Mouse (Mus musculus) small intestine, adult 2 months (tissue): ENCODE measurements around the gene Degs1.

Source experiments
- CTCF ChIP-seq: fragments of 200-500 bp; IDR thresholded peaks from 2 replicates; pipeline ENCODE4 v1.5.1; 2012; ENCODE audit warnings: low read depth, mild to moderate bottlenecking, control low read depth, inconsistent platforms, low read length, moderate library complexity, mixed read lengths; ENCODE audit not compliant: insufficient replicate concordance, insufficient read length; ENCODE audit errors: extremely low read depth
- POLR2A ChIP-seq: fragments of 200-500 bp; IDR thresholded peaks from 2 replicates; pipeline ENCODE4 v1.6.1; 2012; ENCODE audit warnings: low read depth, mild to moderate bottlenecking, control low read depth, inconsistent platforms, low read length, moderate library complexity

DNA sequence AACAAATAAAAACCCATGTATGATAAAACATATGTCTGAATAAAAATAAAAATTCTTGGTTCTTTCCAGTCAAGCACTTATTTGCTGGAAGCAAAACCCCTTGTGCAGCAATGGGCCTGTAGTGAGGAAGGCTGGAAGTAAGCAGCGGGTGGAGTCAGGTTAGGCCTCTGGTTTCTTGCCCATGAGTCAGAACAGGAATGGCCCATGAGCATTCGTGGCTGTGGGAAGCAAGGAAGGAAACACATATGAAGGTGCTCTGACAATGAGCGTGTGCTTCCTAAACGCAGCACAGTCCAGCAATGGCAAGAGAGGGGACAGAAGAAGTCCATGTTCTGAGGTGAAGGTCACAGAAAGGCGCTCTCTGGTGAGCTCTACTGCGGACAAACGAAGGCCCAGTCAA is 41.9 kb upstream of the Degs1 start:
- no peak for TF ChIP-seq CTCF
- no peak for TF ChIP-seq POLR2A
